Mouse (Mus musculus) testis, adult 2 months (tissue): ENCODE results near the gene Nfkbiz. TPM values are rescaled to one million over a fixed set of nuclear protein-coding genes. Genes with fewer than 3 reads are reported as not detected.

Experiments
- H3K27ac ChIP-seq: fragments of 200-500 bp; 2 replicates; pipeline ENCODE4 v1.5.1; 2012; ENCODE audit warnings: low read depth, low read length; ENCODE audit not compliant: control insufficient read depth, insufficient read depth
- H3K27me3 ChIP-seq: fragments of 200-500 bp; 2 replicates; pipeline ENCODE4 v1.6.1; 2012; ENCODE audit warnings: mild to moderate bottlenecking, low read length, moderate library complexity; ENCODE audit not compliant: control insufficient read depth, insufficient read depth
- H3K36me3 ChIP-seq: fragments of 200-500 bp; 2 replicates; pipeline ENCODE4 v1.6.1; 2012; ENCODE audit warnings: mild to moderate bottlenecking, low read length; ENCODE audit not compliant: control insufficient read depth, insufficient read depth
- H3K4me1 ChIP-seq: fragments of 200-500 bp; 2 replicates; pipeline ENCODE4 v1.6.1; 2012; ENCODE audit warnings: low read length; ENCODE audit not compliant: control insufficient read depth, insufficient read depth
- H3K4me3 ChIP-seq: fragments of 200-500 bp; 2 replicates; pipeline ENCODE4 v1.5.1; 2012; ENCODE audit warnings: low read depth, mild to moderate bottlenecking, low read length, moderate library complexity, mixed read lengths; ENCODE audit not compliant: control insufficient read depth
- CTCF ChIP-seq: fragments of 200-500 bp; IDR thresholded peaks from 2 replicates; pipeline ENCODE4 v1.5.1; 2012; ENCODE audit warnings: low read depth, mild to moderate bottlenecking, inconsistent platforms, low read length, moderate library complexity; ENCODE audit not compliant: control insufficient read depth, insufficient read depth, insufficient replicate concordance
- POLR2A ChIP-seq: fragments of 200-500 bp; IDR thresholded peaks from 2 replicates; pipeline ENCODE4 v1.6.1; 2012; ENCODE audit warnings: low read depth, mild to moderate bottlenecking, inconsistent platforms, low read length, moderate library complexity; ENCODE audit not compliant: control insufficient read depth
- polyA plus RNA-seq: library from polyadenylated mRNA; depleted of rRNA; stranded (reverse); fragments of >200 nt; gene quantifications from 2 replicates; pipeline ENCODE4 v1.2.3, GENCODE M21; 2012

Gene Nfkbiz
- polyA plus RNA-seq, 1 experiment, result 4.5 TPM

- Histone ChIP-seq H3K36me3 (no peaks in the 10 kb centered on the region), H3K27me3 (no peaks in the 10 kb centered on the region), H3K4me1 (peaks cover 4% of the 10 kb centered on the region), H3K27ac (no peak overlapping the region), H3K4me3 (no peak overlapping the region)
- TF ChIP-seq POLR2A, result no peak
- no peak for TF ChIP-seq CTCF
Measured at GRCm38 (mm10) chr16:55832617-55833016, 6.1 kb downstream of the Nfkbiz start.

GRCm38 (mm10) chr16:55832040-55832439 lies 6.7 kb downstream of the Nfkbiz start:
- peaks cover 3% of the 10 kb centered on the region for H3K4me1 ChIP-seq
- H3K27me3 ChIP-seq, result no peaks in the 10 kb centered on the region
- H3K27ac ChIP-seq, result no peak overlapping the region
- no peak for TF ChIP-seq POLR2A
- no peak for TF ChIP-seq CTCF
- H3K36me3 ChIP-seq, result no peaks in the 10 kb centered on the region
- H3K4me3 ChIP-seq, result no peak overlapping the region

- TF ChIP-seq POLR2A (no peak), CTCF (no peak)
- peaks cover 3% of the 10 kb centered on the region for H3K4me1 ChIP-seq
Measured at GRCm38 (mm10) chr16:55831451-55831850, 7.2 kb downstream of the Nfkbiz start.

GRCm38 (mm10) chr16:55823398-55824155 lies 15.1 kb downstream of the Nfkbiz start:
- H3K27me3 ChIP-seq, result no peaks in the 10 kb centered on the region
- peaks cover 3% of the 10 kb centered on the region for H3K4me1 ChIP-seq
- no peak overlapping the region for H3K4me3 ChIP-seq
- no peaks in the 10 kb centered on the region for H3K36me3 ChIP-seq
- TF ChIP-seq POLR2A, result no peak
- TF ChIP-seq CTCF, result no peak
- H3K27ac ChIP-seq, result no peak overlapping the region

More at GRCm38 (mm10) chr16:55831451-55831850, 7.2 kb downstream of the Nfkbiz start:
- Histone ChIP-seq H3K27me3 (no peaks in the 10 kb centered on the region), H3K27ac (no peak overlapping the region), H3K4me3 (no peak overlapping the region), H3K36me3 (no peaks in the 10 kb centered on the region)

- H3K36me3 ChIP-seq, result no peaks in the 10 kb centered on the region
- no peak for TF ChIP-seq POLR2A
- no peak for TF ChIP-seq CTCF
- H3K27me3 ChIP-seq, result no peaks in the 10 kb centered on the region
- no peak overlapping the region for H3K4me3 ChIP-seq
- peaks cover 3% of the 10 kb centered on the region for H3K4me1 ChIP-seq
- no peak overlapping the region for H3K27ac ChIP-seq
Measured at GRCm38 (mm10) chr16:55822741-55823397, 15.8 kb downstream of the Nfkbiz start.

- peaks cover 3% of the 10 kb centered on the region for H3K4me1 ChIP-seq
- TF ChIP-seq POLR2A, result peak; percentile 76; the same call in 1 of the 2 replicates
- TF ChIP-seq CTCF, result no peak
- peak overlapping the region; percentile 89 for H3K4me3 ChIP-seq
- no peaks in the 10 kb centered on the region for H3K27me3 ChIP-seq
- no peaks in the 10 kb centered on the region for H3K36me3 ChIP-seq
- peak overlapping the region; percentile 81 for H3K27ac ChIP-seq
Measured at GRCm38 (mm10) chr16:55821997-55822740, 16.5 kb downstream of the Nfkbiz start.

- TF ChIP-seq POLR2A, result no peak
- Histone ChIP-seq H3K4me3 (peak overlapping the region; percentile 89), H3K4me1 (peaks cover 3% of the 10 kb centered on the region), H3K36me3 (no peaks in the 10 kb centered on the region), H3K27me3 (no peaks in the 10 kb centered on the region), H3K27ac (0 out of 2 replicates have a peak overlapping the region, but pooled peaks have one; percentile 36)
Measured at GRCm38 (mm10) chr16:55821571-55821981, 17.1 kb downstream of the Nfkbiz start.
